Mouse (Mus musculus) adrenal gland, adult (tissue): ENCODE data around the gene Sinhcaf.
"Not testable (repeated sequence)": the region's sequence is repeated elsewhere in the genome, so short reads cannot be mapped to it uniquely, and the experiment has no call there.

Source experiments
- DNase-seq, 2 experiments: peaks; one replicate each; pipeline ENCODE4 v3.0.0; 2022 to 2023; ENCODE audit warnings: low spot score in 1 of 2; ENCODE audit not compliant: inconsistent age in 2 of 2

Sinhcaf gene

DNA sequence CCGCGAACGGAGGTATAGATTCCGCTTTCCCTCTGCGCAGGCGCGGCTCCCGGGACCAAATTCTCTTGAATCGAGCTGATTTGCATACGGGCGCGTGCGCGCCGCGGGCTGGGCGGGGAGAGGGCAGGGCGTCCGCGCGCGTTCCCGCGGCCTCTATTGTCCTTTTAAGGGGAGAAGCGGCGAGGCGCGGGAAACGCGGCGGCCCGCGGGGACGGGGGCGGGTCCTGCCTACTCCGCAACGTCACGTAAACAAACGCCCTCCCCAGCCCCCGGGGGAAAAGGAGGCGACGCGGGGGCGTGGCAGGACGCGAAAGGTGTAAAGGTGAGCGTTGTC, at the start of gene Sinhcaf:
Gene Sinhcaf, minus strand, starts transcription at position 59 of the 334 bp plus-strand sequence.
- DNase-seq, result peak; percentile 98 to 99

DNA sequence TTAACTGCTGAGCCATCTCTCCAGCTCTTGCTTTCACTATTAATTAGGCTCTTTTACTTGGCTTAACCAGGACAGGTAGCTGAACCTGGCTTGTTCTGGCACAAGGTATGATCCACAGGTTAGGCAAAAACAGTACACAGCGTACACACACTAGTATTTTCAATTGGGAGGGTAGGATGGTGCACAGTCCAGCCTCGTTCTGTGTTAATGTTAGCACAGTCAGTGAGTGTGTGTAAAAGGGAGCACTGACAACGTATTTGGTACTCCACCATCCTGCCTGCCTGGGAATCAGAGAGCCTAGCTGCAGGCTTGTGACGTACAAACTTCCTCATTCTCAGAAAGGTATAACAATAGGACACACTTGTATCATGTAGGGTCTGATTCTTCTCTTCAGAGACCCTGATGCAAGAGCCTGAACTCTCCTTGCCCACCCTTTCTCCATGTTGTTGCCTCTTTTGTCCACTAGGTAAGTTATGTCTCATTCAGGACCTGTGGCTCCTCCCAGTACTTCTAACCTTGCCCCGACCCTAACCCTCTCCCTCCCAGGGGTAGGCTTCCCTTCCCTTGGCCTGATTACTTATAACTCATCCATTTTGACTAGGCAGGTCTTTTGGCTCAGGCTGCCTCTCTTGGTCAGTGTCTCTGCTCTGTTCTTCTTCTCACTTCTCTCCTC, 48.2 kb upstream of the Sinhcaf start:
- DNase-seq, result no peak

DNA sequence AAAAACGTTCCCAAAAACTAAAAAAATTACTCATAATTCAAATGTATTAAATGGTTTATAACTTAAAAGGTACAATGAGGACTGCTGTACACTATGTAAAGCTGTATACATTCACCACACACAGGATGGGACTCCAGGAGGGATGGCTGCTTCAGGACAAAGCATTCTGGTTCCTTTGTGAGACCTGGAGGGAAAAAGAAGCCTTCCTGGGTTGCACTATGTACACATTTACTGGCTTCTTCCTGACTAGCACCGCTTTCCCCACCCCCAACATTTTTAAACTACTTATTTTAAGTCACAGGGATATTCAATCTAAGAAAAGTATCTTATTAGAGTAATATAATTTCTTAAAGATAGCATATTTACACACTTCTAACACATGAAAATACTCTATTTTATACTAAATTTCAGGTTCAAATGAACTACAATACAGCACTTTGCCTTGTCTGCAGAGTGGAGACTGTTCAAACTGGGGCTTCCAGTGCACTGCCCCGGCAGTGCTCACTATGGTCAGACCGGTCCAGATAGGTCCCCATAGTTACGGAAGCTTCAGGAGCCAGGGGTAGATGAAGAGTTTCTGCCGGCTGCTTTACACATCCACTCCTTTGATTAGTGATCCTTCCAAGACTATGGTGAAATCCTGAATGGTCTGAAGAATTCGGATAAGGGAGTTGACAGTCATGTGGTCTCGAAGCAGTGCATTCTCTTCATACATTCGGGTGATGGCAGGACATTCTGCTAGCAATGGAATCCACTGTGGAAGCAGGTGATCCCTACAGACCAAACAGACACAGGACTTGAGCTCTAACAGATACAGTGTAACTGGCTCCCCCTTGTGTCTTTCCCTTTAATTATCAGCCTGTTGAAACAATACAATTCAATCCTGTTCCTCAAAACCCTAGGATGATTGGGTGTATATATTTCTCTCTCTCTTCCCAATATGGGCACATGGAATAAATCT, 47.1 kb upstream of the Sinhcaf start:
- peak in 1 of 2 experiments; percentile 38 for DNase-seq

DNA sequence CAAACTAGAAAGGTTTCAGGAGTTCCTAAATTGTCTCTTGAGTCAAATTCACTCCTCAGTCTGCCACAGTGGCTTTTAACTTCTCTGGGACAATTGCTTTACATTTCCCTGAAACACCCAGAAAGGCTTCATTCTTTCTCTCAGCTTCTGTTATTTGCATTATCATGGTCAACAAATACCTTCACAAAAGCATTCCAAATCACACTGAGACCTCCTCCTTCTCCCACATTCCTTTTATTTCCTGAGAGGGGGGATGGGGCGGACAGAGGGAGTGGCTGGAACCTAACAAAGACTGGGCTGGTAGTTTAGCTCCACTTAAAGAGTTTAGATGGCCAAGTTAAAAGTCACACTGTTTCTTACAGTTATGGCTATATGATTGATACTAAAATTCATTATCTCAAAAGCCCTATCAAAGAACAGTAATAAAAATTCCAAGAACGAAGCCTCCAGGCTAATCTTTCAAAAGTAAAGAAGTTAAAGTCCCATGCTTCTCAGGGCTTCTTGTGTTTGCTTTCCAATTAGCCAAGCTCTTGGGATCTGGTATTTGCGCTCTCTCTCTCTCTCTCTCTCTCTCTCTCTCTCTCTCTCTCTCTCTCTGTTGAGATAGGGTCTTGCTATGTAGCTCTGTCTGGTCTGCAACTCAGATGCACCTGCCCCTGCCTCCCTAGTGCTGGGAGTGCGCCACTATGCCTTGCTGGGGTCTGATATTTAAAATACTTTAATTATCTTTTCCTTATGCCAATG, 46.3 kb upstream of the Sinhcaf start:
- no peak for DNase-seq

DNA sequence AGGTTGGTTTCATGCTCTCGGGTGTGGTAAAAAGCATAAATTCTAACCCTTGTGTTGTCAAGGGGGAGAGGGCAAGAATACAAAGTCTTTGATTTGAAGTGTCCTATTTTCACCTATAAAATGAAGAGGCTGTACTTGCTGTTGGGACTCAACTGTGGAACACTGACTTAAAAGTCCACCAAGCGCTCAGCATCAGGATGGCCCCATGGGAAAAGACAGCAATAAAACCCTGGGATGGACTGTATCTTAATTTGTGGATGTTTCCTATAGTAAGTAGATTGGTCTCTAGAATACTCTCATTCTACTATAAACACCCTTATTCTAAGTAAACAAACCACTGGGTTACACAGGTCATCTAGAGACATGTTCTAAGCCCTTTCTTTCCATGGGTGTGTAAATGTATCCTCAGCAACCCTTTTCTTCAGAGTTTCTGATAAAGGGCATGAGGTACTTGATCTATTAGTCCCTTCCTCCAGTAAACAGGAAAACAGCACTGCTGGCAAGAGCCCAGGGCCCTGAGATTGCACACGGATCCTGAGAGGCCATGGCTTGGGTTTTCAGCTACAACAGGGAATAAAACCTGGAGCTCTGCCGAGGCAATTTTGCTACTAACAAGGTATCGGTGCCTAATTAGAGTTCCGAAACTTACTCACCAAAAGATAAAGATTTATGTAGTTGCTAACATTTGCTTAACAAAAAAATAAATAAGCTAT, 45.5 kb upstream of the Sinhcaf start:
- no peak for DNase-seq

DNA sequence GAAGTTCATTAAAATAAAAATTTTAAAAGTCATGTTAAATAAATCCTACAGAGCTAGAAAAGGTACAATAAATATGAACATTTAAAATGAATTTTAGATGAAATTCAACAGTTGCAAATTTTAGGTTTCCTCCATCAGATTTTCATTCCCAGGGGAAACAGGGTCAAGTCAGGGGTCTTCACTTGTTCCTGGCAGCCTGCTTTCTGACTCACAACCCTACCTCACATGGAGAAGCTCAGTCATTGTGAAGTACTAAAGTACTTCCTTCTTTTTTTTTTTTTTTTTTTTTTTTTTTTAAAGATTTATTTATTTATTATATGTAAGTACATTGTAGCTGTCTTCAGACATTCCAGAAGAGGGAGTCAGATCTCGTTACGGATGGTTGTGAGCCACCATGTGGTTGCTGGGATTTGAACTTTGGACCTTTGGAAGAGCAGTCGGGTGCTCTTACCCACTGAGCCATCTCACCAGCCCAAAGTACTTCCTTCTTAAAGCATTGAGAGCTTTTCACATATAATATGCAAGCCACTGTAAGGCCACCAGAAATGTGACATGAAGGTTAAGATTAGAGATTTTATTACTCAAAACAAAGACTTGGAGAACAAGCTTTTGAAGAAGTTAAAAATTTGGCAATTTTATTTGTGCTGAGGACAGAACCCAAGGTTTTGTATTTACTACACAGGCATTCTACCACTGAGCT, 43.7 kb upstream of the Sinhcaf start:
- DNase-seq, result not testable (repeated sequence)

DNA sequence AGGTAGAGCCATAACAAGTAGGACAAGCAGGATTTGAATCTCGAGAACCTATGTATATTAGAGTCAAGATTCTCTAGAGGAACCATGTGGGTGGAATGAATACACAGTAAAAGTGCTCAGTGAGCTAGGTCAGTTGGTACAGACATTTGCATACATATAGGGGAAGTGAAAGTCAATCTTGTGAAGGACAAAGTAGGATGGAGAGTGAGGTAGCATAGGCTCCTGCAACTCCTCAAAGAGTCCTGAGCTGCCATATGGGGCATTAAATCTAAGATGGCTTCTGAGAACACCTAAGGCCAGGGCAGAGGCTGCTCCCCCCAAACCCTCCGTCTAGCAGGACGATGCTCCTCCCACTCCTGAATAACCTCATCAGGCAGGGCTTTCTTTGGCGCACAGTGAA, 39.7 kb upstream of the Sinhcaf start:
- DNase-seq, result no peak

DNA sequence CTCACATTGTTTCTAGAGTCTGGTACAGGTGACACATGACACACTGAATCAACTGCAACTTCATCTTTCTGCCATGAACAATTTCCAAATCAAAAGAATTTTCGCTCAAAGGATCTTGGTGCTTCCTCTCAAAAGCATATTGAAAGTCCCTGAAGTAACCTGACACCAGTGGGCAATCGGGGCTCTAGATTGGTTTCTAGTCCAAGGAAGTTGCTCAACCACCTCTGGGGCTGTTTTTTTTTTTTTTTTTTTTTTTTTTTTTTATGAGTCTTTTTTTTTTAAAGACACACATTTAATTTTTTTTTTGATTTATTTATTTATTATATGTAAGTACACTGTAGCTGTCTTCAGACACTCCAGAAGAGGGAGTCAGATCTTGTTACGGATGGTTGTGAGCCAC, 34.2 kb upstream of the Sinhcaf start:
- no peak for DNase-seq

DNA sequence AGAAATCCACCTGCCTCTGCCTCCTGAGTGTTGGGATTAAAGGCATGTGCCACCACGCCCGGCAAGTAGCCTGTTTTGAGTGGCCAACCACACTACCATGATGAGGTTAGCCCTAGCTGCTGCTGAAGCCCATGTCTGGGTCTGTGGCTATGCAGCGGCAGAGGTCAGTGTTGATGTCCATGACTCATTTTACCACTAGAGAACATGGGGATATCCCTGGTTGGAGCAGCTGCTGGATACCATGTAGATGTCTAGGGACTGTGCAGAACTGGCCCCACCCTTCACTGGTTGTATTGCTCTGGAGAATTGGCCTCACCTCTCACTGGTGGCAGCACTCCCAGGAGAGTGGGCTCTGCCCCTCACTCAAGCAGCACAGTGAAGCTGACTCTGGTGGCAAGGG, 28.8 kb upstream of the Sinhcaf start:
- no peak for DNase-seq

DNA sequence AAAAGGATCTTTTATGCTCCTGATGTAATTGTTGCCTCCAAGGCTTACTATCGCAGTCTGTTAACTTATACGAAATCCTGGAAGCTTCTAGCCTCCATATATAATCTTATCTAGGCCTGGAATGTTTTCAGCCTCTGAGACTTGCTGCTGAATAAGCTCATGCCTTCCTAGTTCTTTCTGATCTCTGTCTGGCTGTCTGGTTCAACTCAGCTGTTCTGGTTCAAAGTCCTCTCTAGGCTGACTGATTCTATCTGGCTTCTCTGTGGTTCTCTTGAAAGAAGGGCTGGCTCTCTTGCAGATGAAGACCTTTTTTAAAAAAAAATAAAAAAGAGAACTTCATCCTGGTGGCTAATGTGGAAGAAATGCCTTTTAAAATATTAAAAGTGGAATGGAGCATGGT, 26.6 kb upstream of the Sinhcaf start:
- no peak for DNase-seq

DNA sequence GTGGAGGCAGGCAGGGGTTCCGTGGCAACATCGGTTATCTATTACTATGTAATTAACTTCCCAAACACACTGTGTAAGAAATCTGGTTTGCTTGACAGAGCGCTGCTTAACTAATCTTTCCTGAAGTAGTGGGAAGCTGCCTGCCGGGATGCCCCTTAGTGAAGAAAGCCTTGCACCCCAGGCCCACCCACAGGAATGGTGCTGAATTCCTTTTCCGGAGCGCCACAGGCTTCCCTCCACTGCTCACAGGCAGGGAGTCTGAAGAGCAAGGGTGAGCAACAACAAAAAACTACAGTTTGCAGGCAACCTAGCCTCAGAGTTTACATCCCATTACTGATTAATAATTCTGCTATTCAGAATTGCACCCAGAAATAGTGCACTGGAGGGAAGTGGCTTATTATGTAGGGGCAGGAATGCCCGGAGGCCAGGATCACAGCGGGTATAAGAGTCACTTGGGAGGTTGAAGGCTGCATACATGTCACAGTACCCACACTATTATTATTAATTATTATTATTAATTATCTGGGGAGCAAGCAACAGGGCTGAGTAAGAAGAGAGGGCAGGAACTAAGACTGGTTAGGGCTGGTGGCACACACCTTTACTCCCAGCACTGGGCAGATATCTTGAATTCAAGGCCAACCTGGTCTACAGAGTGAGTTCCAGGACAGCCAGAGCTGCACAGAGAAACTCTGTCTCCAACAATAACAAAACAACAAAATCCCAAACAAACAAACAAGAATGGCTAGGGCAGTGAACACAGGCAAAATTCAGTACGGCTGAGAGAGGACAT, 26.0 kb upstream of the Sinhcaf start:
- no peak for DNase-seq

DNA sequence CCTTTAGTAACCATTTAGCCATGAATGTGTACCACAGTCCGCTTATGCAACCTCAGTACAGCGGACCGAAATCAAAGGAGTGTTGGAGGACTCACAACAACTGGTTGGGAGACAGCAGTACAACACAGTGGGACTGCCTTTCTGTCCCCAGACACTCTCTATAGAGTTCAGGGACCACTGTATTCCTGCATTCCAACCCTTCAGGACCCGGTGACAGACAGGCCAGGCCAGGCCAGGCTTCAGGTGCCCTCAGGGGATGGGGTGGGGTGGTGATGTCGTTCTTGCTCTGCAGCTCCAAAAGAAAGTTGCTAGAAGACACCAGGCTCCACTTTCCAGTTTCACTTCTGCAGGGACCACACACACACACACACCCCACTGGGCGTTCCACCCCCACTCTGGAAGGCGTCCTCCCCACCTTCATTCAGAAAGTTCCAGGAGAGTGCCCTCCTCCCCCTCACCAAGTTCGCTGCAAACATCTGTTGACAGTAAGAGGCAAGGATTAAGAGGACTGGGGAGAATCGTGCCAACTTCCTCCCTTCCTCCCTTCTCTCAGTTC, 25.2 kb upstream of the Sinhcaf start:
- no peak for DNase-seq

DNA sequence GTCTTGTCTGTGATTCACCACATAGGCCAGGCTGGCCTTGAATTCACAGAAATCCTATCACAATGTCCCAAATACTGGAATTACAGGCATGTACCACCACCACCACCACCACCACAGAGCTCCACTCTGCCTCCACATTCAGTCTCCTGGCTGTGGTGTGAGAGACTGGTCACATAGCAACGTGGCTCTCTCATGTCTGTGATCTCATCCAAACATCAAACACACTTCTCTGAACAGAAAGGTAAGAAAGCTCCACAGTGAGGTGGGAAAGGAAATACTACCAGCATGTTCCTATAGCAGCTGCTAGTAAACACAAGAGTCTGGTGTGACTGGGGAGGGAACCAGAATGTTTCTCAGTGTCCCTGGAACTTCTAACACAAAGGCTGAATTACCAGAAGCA, 15.0 kb upstream of the Sinhcaf start:
- DNase-seq, result no peak

DNA sequence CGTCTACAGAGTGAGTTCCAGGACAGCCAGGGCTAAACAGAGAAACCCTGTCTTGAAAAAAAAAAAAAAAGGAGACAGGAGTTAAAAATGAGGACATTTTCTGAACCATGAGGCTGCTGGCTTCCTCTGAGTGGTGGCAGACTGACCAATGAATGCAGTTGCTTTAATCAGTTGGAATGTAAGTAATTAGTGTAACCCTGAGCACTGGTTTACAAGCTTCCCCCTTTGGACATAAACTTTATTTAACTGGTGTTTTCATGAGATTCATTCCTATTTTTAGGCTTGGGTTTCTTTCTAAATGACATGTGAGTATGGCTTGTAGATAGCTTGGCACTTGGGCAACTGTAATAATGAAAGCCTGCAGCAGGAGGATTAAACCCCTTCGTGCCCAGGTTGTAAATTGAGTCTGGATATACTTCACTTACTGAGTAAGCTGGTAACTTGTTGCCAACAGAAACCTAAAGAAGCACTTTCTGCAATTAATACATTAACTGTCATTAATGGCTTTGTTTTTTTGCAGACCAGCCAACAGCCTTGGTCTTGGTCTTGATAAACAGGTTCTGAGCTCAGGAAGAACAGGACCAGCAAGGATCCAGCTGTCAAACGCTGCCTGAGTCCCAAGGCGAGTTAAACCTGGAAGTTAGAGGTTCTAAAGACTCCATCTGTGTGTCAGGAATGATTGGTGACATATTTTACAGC, 13.4 kb upstream of the Sinhcaf start:
- DNase-seq, result no peak

DNA sequence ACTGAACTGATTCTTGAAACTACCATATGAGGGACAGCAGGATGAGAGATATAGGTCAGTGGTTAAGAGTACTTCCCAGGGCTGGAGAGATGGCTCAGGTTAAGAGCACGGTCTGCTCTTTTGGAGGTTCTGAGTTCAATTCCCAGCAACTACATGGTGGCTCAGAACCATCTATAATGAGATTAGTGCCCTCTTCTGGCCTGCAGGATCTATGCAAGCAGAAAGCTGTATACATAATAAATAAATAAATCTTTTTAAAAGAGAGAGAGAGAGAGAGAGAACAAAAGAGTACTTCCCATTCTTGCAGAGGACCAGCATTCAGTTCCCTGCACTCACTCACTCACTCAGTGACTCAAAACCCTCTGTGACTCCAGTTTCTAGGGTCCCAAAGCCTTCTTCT, 12.4 kb upstream of the Sinhcaf start:
- no peak for DNase-seq

DNA sequence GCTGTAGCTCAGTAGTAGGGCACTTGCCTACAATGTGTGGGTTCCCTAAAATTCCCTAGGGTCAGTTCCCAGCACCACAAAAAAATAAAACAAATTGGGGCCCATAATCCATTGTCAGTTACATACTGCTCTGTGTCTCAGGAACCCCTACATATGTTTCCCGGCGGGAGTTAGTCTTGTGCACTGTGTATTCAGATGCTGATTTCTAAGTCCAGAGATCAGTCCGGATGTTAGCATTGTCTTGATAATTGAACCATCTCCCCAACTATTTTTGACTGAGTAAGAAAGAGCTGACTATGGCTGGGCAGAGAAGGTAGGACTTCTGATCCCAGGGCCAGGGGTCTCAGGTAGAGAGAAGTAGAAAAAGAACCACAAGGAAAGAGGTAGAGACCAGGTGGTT, 10.8 kb upstream of the Sinhcaf start:
- DNase-seq, result no peak

DNA sequence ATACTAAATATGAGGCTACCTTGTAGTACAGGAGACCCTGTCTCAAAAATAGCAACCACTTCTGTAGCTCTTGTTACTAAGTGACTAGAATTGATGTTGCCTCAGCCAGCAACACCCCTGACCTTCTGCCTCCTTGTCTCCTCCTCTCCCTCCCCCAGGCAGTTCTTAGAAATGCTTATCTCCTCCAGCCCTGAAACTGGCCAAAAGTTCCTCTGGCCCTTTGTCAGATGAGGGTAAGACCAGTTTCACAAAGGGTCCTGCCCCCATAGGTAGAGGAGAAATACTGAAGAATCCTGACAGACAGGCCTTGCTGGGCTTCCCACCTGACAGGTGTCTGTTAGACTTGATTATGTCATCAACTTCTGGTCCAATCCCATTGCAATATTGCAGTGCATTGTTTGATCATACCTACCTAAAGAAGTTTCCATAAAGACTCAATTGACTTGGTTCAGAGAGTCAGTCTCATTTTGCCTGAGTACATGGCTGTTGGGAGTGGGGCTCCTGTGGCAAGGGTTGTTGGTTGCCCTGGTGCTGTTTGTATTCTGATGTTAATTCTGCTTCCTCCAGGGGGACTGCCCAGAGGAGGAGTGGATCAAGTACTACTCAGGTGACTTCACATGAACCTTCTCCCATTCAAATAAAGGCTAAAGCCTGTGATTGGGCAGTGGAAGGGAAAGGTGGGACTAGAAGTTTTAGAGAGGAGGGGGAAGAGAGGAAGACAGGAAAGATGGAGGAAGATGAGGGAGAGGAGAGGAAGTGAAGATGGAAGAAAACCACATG, 9.6 kb upstream of the Sinhcaf start:
- DNase-seq, result peak in 1 of 2 experiments; percentile 49

DNA sequence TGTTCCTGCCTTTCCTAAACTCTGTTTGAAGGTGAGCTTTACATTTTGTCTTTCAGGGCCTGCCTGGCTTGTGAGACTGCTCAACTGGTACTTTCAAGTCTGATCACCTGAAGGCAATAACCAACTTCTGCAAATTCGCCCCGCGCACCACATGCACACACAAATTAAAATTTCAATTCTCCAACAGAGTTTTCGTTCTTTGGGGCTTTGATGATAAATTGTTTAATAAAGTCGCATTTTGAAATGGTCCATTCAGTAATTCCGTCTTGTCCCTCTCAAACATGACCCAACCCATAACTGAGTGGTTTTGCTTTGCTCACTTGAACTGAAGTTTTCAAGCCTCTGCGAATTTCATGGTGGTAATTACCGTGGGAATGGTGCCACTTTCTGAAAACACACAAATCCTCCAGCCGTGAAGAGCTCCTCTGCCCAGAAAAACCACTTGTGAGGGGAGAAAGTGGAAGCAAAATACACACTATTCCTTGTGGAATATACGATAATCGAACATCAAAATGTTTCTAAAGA, 676 bp upstream of the Sinhcaf start:
- no peak for DNase-seq
